Mouse (Mus musculus): ENCODE data around the gene Rpusd2.

The Rpusd2 gene

DNA sequence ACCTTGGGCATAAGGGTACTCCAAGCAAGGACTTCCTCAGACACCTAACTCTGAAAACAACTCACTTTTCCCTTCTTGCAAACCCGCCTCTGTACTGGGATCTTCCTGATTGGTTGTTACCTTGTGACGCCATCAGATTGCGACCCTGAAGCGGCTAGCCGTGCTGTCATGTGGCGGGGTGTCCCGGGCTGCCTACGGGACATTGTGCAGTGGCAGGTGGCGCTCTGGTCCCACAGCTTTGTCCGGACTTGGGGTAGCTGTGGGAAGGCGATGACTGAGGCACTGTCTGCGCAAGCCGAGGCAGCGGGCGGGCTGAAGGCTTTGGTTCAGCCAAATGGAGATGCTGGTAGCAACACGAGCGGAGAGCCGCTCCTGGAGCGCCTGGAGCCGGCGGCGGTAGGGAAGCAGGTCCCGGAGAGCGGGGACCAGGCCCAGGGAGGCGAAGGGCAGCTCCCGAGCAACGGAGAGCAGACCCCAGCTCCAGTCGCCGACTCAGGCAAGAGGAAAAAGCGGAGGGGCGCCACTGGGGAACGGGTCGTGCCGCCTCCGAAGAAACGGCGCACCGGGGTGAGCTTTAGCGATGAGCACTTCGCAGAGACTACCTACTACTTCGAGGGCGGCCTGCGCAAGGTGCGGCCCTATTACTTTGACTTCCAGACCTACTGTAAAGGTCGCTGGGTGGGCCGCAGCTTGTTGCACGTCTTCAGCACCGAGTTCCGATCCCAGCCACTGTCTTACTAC is at the start of gene Rpusd2:
Gene Rpusd2, plus strand, starts transcription at position 135 of the 741 bp plus-strand sequence.
- peaks cover 35% of the 10 kb centered on the region for H3K36me3 ChIP-seq (ENCODE audit: insufficient read depth, low read length)
- H3K4me1 ChIP-seq (replicated peaks; ENCODE audit: low read depth, low read length), result peaks cover 35% of the 10 kb centered on the region
- TF ChIP-seq POU5F1 (IDR thresholded peaks at IDR 0.05; ENCODE audit: borderline replicate concordance, low read length), result no peak
- no peak for TF ChIP-seq CTCF (conservative IDR thresholded peaks at IDR 0.05; ENCODE audit: low read length)
- peak within 1 kb of the TSS; percentile 98 for H3K4me3 ChIP-seq (replicated peaks; ENCODE audit: low read length)
- no peaks in the 10 kb centered on the region for H3K9me3 ChIP-seq (ENCODE audit: low read length)
- H3K27me3 ChIP-seq (ENCODE audit: insufficient read depth, low read length), result peaks cover 7% of the 10 kb centered on the region

DNA sequence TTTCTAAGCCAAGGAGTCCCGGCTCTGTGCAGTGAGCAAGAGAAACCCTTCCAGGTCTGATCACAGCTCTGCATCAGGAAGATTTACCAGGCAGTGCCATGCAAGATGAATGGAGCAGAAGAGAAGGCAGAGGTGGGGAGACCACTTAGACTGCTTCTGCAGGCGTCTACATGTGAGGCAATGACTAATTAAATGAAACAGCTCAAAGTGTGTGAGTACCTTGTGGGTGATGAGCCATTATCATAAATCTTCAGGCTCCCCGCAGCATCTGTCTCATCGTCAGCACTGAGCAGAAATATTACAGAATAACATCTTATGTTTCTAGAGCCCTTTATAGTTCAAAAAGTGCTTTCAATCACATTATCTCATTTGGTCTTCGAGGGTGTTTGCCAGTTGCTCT is 39.1 kb upstream of the Rpusd2 start:
- Histone ChIP-seq H3K4me3 (replicated peaks; ENCODE audit: low read length) (no peak overlapping the region), H3K9me3 (ENCODE audit: low read length) (no peaks in the 10 kb centered on the region), H3K36me3 (ENCODE audit: insufficient read depth, low read length) (no peaks in the 10 kb centered on the region), H3K4me1 (replicated peaks; ENCODE audit: low read depth, low read length) (peaks cover 21% of the 10 kb centered on the region), H3K27me3 (ENCODE audit: insufficient read depth, low read length) (peaks cover 34% of the 10 kb centered on the region)
- TF ChIP-seq CTCF (conservative IDR thresholded peaks at IDR 0.05; ENCODE audit: low read length) (no peak), POU5F1 (IDR thresholded peaks at IDR 0.05; ENCODE audit: borderline replicate concordance, low read length) (no peak), NANOG (IDR thresholded peaks at IDR 0.05; ENCODE audit: borderline replicate concordance, low read length) (no peak)

DNA sequence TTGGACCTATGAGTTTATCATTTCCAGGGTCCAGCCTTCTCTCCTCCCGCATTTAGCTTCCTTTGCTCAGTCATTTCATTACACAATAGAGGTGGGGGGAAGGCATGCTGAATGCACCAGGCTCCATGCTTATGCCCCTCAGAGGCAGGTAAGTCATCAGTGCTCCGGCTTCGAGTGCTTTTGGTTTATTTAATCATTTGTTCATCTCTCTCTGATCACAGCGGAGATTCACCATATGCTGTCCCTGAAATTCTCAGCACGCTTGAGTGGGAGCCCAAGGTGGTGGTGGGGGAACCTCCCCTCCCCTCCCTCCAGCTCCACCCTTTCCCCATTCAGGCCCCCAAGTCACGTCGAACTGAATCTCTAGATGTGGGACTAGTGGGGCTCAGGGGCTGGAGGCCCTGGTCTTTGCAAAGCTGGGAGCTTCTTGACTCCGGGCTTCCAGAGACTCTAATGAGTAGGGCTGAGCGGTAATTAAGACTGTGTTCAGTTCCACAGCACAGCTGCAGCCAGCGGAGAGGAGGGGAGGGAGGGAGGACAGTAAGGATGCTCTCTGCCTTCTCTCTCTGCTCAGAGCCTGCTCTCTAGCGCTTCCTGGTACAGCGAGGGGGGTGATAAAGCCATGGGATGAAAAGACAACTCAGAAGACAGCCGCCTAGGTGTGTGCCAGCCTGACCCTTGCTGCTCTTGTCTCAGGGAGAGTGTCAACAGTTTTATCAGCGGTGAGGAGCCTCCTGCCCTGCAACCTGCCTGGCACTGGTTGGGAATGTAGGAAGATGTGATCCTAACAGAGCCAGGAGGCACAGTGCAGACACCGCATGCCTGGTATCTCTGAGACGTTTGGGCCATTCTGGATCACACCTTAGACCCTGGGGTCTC is 38.4 kb upstream of the Rpusd2 start:
- Histone ChIP-seq H3K4me3 (replicated peaks; ENCODE audit: low read length) (0 out of 2 replicates have a peak overlapping the region, but pooled peaks have one; percentile 17), H3K9me3 (ENCODE audit: low read length) (no peaks in the 10 kb centered on the region), H3K4me1 (replicated peaks; ENCODE audit: low read depth, low read length) (peaks cover 21% of the 10 kb centered on the region), H3K36me3 (ENCODE audit: insufficient read depth, low read length) (no peaks in the 10 kb centered on the region), H3K27me3 (ENCODE audit: insufficient read depth, low read length) (peaks cover 34% of the 10 kb centered on the region)
- no peak for TF ChIP-seq CTCF (conservative IDR thresholded peaks at IDR 0.05; ENCODE audit: low read length)
- no peak for TF ChIP-seq NANOG (IDR thresholded peaks at IDR 0.05; ENCODE audit: borderline replicate concordance, low read length)
- TF ChIP-seq POU5F1 (IDR thresholded peaks at IDR 0.05; ENCODE audit: borderline replicate concordance, low read length), result no peak

DNA sequence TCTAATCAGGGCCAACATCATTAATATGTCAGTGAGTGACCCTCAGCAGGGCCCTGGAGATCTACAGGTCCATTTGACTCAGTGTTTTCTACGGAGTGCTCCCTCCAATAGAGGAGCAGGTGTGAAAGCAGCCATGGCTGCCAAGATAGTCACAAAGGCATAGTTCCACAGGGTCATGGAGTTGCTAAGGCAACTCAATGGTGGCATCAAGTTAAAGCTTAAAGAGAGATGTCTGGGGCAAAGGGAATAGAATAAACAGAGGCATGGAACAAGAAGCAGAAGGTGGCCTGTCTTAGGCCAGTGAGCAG is 37.8 kb upstream of the Rpusd2 start:
- H3K4me1 ChIP-seq (replicated peaks; ENCODE audit: low read depth, low read length), result peaks cover 21% of the 10 kb centered on the region
- no peak for TF ChIP-seq NANOG (IDR thresholded peaks at IDR 0.05; ENCODE audit: borderline replicate concordance, low read length)
- no peak for TF ChIP-seq POU5F1 (IDR thresholded peaks at IDR 0.05; ENCODE audit: borderline replicate concordance, low read length)
- no peak for TF ChIP-seq CTCF (conservative IDR thresholded peaks at IDR 0.05; ENCODE audit: low read length)
- H3K27me3 ChIP-seq (ENCODE audit: insufficient read depth, low read length), result peaks cover 34% of the 10 kb centered on the region
- 0 out of 2 replicates have a peak overlapping the region, but pooled peaks have one; percentile 17 for H3K4me3 ChIP-seq (replicated peaks; ENCODE audit: low read length)
- H3K36me3 ChIP-seq (ENCODE audit: insufficient read depth, low read length), result no peaks in the 10 kb centered on the region
- no peaks in the 10 kb centered on the region for H3K9me3 ChIP-seq (ENCODE audit: low read length)

DNA sequence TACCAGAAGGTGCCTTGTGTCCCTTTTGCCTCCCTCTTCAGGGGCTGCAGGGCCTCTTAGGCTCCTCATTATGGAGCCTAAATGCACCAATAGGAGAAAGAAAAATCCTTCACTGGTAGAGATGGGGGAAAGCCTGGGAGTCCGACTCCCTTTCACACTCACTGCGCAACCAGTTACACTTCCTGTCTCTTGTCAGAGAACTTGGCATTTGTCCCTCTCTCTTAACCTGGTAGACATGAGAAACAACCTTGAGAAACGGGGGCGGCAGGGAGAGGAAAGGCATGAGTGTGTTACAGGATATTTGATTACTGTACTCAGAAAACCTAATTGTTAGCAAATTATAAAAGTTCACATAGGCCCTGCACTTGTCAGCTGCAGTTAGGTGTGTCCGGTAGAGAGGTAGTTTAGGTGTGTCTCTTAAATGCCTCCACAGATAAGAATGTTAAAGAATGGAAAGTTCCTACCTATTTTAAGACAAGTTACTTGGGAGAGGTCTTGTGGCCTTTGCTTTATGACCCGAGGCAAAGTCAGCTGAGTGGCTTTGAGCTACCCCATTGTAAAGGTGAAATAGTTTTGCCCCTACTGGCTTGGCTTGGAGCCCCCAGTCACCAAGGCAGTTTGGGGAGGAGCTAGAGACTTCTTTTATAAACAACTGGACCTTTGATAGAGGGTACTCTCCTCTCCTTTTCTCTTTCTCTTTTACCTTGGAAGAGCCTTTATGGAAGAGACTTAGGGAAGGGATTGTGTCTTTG is 36.3 kb upstream of the Rpusd2 start:
- Histone ChIP-seq H3K27me3 (ENCODE audit: insufficient read depth, low read length) (peaks cover 28% of the 10 kb centered on the region), H3K9me3 (ENCODE audit: low read length) (no peaks in the 10 kb centered on the region), H3K36me3 (ENCODE audit: insufficient read depth, low read length) (no peaks in the 10 kb centered on the region), H3K4me3 (replicated peaks; ENCODE audit: low read length) (no peak overlapping the region), H3K4me1 (replicated peaks; ENCODE audit: low read depth, low read length) (peaks cover 21% of the 10 kb centered on the region)
- TF ChIP-seq NANOG (IDR thresholded peaks at IDR 0.05; ENCODE audit: borderline replicate concordance, low read length) (no peak), CTCF (conservative IDR thresholded peaks at IDR 0.05; ENCODE audit: low read length) (no peak), POU5F1 (IDR thresholded peaks at IDR 0.05; ENCODE audit: borderline replicate concordance, low read length) (no peak)

DNA sequence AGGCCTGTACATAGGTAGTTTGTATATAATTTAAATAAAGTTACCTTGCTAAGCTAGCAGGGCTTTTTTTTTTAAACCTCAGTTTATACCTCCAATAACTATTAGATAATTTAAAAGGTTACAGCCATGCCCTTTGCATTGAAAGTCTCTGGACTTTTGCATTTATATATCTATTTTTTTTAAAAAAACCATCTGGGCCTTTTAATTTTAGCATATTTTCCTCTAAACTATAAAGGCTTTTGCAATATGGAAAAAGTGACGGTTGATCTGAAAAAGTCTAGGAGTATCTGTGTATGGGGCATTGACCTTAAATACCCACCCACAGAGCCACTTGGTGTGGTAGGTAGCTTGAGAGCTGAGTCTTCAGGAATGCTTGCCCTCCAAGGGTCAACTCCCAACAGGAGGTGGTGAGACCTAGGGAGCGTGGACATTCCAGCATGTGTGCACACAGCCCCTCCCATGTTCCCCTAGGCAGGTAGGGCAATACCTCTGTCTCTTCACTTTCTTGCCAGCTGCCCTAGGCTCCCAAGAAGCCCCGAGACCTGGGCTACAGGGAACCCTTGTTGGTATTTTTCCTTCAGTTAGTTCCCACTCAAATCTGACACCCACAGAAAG is 35.5 kb upstream of the Rpusd2 start:
- H3K27me3 ChIP-seq (ENCODE audit: insufficient read depth, low read length), result peaks cover 24% of the 10 kb centered on the region
- H3K4me3 ChIP-seq (replicated peaks; ENCODE audit: low read length), result no peak overlapping the region
- TF ChIP-seq NANOG (IDR thresholded peaks at IDR 0.05; ENCODE audit: borderline replicate concordance, low read length) (no peak), POU5F1 (IDR thresholded peaks at IDR 0.05; ENCODE audit: borderline replicate concordance, low read length) (no peak), CTCF (conservative IDR thresholded peaks at IDR 0.05; ENCODE audit: low read length) (no peak)
- no peaks in the 10 kb centered on the region for H3K9me3 ChIP-seq (ENCODE audit: low read length)
- H3K36me3 ChIP-seq (ENCODE audit: insufficient read depth, low read length), result no peaks in the 10 kb centered on the region
- H3K4me1 ChIP-seq (replicated peaks; ENCODE audit: low read depth, low read length), result peaks cover 21% of the 10 kb centered on the region

DNA sequence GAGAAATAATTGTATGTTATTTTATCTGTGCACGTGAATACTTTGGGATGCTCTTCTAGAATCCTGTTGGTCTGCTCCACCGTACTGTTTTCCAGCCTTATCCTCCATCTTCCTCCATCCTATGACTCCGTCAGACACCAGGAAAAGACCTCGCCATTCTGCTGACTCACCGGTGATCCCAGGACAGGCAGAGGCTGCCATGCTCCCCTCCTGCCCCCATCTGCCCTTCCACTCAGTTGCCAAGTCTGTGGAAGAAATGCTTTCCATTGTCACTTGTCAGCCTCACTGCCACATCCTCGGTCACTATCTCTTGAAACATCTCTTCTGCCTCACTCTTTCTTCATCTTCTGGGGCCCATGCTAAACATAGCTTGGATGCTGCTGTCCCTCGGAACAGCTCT is 27.7 kb upstream of the Rpusd2 start:
- no peaks in the 10 kb centered on the region for H3K27me3 ChIP-seq (ENCODE audit: insufficient read depth, low read length)
- H3K4me3 ChIP-seq (replicated peaks; ENCODE audit: low read length), result no peak overlapping the region
- no peaks in the 10 kb centered on the region for H3K9me3 ChIP-seq (ENCODE audit: low read length)
- no peaks in the 10 kb centered on the region for H3K36me3 ChIP-seq (ENCODE audit: insufficient read depth, low read length)
- H3K4me1 ChIP-seq (replicated peaks; ENCODE audit: low read depth, low read length), result no peaks in the 10 kb centered on the region
- TF ChIP-seq POU5F1 (IDR thresholded peaks at IDR 0.05; ENCODE audit: borderline replicate concordance, low read length) (no peak), CTCF (conservative IDR thresholded peaks at IDR 0.05; ENCODE audit: low read length) (no peak), NANOG (IDR thresholded peaks at IDR 0.05; ENCODE audit: borderline replicate concordance, low read length) (no peak)

DNA sequence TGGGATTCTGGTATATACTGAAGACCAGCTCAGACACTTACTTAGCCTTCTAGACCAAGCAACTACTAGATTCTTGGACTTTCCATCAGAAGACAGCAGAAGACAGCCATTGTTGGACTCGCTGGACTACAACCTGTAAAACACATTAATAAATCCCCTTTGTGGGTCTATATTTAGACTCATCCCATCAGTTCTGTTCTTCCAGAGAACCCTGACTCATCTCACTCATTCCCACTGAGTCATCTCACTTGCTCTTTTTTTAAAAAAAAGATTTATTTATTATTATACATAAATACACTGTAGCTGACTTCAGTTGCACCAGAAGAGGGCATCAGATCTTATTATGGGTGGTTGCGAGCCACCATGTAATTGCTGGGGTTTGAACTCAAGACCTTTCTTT is 25.2 kb upstream of the Rpusd2 start:
- Histone ChIP-seq H3K9me3 (ENCODE audit: low read length) (no peaks in the 10 kb centered on the region), H3K36me3 (ENCODE audit: insufficient read depth, low read length) (no peaks in the 10 kb centered on the region), H3K4me3 (replicated peaks; ENCODE audit: low read length) (no peak overlapping the region), H3K27me3 (ENCODE audit: insufficient read depth, low read length) (peaks cover 5% of the 10 kb centered on the region; the same call in 1 of the 2 replicates), H3K4me1 (replicated peaks; ENCODE audit: low read depth, low read length) (no peaks in the 10 kb centered on the region)
- TF ChIP-seq NANOG (IDR thresholded peaks at IDR 0.05; ENCODE audit: borderline replicate concordance, low read length) (no peak), CTCF (conservative IDR thresholded peaks at IDR 0.05; ENCODE audit: low read length) (no peak)
